In the genomic region with DNA sequence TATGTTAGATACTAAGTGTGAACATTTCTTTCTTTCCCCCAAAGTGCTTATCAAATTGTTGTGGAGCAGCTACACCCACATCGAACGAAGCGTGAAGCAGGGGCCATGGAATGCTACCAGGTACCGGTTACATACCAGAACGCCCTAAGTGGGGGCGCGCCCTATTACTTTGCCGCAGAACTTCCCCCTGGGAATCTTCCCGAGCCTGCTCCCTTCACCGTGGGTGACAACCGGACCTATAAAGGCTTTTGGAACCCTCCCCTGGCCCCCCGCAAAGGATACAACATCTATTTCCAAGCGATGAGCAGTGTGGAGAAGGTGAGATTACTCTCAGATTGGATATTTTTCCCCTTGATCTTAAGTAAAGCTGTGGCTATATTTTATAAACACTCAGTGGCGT, we compare ENCODE assay signal across 10 mouse cellular contexts.
A peak's percentile ranks its signal among the peaks of the same experiment; 100 is the strongest.
DNase-seq lines count a peak whose midpoint lies in the region; ATAC-seq and TF ChIP-seq lines count a peak whose summit lies in the region.
"Had no signal": no experiment of that assay in that cellular context is flagged by ENCODE, and none has a peak within 500 bp of the region (broad histone marks: within the 10 kb centered on the region; RNA-seq: fewer than 3 reads in every experiment).

No protein-coding gene starts in this region.

- peaks cover 12% of the 10 kb centered on the region for H3K4me1 ChIP-seq in limb, embryonic 12.5 days (replicated peaks)
- peaks cover 11% of the 10 kb centered on the region for H3K4me1 ChIP-seq in limb, embryonic 10.5 days
- H3K4me1 ChIP-seq in cortical plate, adult 2 months (ENCODE audit: control insufficient read depth, insufficient read depth, low read length) = no peaks in the 10 kb centered on the region
- H3K4me1 ChIP-seq in hindbrain, embryonic 11.5 days (replicated peaks; ENCODE audit: control insufficient read depth, insufficient read depth, low read length) = 0 out of 2 replicates have a peak, but pooled peaks cover 2% of the 10 kb centered on the region
- peaks cover 12% of the 10 kb centered on the region for H3K4me1 ChIP-seq in midbrain, embryonic 14.5 days (ENCODE audit: control insufficient read depth, insufficient read depth, low read length)

- no peak overlapping the region for H3K4me3 ChIP-seq in limb, embryonic 12.5 days (replicated peaks)
- no peak overlapping the region for H3K4me3 ChIP-seq in limb, embryonic 10.5 days
- no peak overlapping the region for H3K4me3 ChIP-seq in cortical plate, adult 2 months (ENCODE audit: insufficient read depth, low read length)
- no peak overlapping the region for H3K4me3 ChIP-seq in hindbrain, embryonic 11.5 days (ENCODE audit: low read depth, low read length)
- peak overlapping the region; percentile 21; the same call in 1 of the 2 replicates for H3K4me3 ChIP-seq in midbrain, embryonic 14.5 days (replicated peaks; ENCODE audit: low read depth, low read length)
- H3K4me3 ChIP-seq in gastrocnemius, adult 2 months = no peak overlapping the region

- ATAC-seq in limb, embryonic 12.5 days (ENCODE audit: insufficient number of reproducible peaks, insufficient read depth, low FRiP score, low TSS enrichment, low read depth) = no peak
- ATAC-seq in hindbrain, embryonic 11.5 days (ENCODE audit: low FRiP score) = peak; percentile 23; the same call in 1 of the 2 replicates
- ATAC-seq in midbrain, embryonic 14.5 days (ENCODE audit: low FRiP score, low TSS enrichment) = peak; percentile 31; the same call in 1 of the 2 replicates
- ATAC-seq in monocyte, adult 5-6 weeks (replicated peaks; ENCODE audit: insufficient number of reproducible peaks, low FRiP score, low TSS enrichment, poor library complexity, severe bottlenecking) = no peak

- peak overlapping the region; percentile 53; the same call in 1 of the 2 replicates for H3K27ac ChIP-seq in limb, embryonic 12.5 days
- no peak overlapping the region for H3K27ac ChIP-seq in limb, embryonic 10.5 days
- H3K27ac ChIP-seq in cortical plate, adult 2 months (ENCODE audit: insufficient read depth, low read length) = 0 out of 2 replicates have a peak overlapping the region, but pooled peaks have one; percentile 19
- peak overlapping the region; percentile 24; the same call in 1 of the 2 replicates for H3K27ac ChIP-seq in hindbrain, embryonic 11.5 days (ENCODE audit: low read depth, low read length)
- peak overlapping the region; percentile 52 for H3K27ac ChIP-seq in midbrain, embryonic 14.5 days (replicated peaks; ENCODE audit: low read depth, low read length)
- H3K27ac ChIP-seq in gastrocnemius, adult 2 months = no peak overlapping the region
- H3K27ac ChIP-seq: macrophage had no signal

- peaks cover 5% of the 10 kb centered on the region; the same call in 1 of the 2 replicates for H3K36me3 ChIP-seq in limb, embryonic 12.5 days
- no peaks in the 10 kb centered on the region for H3K36me3 ChIP-seq in limb, embryonic 10.5 days
- H3K36me3 ChIP-seq in hindbrain, embryonic 11.5 days (ENCODE audit: control insufficient read depth, insufficient read depth, low read length) = no peaks in the 10 kb centered on the region
- no peaks in the 10 kb centered on the region for H3K36me3 ChIP-seq in midbrain, embryonic 14.5 days (ENCODE audit: control insufficient read depth, insufficient read depth, low read length)

- H3K9ac ChIP-seq in limb, embryonic 12.5 days (replicated peaks) = 0 out of 2 replicates have a peak overlapping the region, but pooled peaks have one; percentile 34
- H3K9ac ChIP-seq in hindbrain, embryonic 11.5 days (ENCODE audit: low read depth, low read length) = no peak overlapping the region
- H3K9ac ChIP-seq in midbrain, embryonic 14.5 days (replicated peaks; ENCODE audit: low read length) = peak overlapping the region; percentile 45

- 56% methylated on average over 14 of the region's 14 CpGs for WGBS in limb, embryonic 12.5 days
- 62% methylated on average over 14 of the region's 14 CpGs for WGBS in limb, embryonic 10.5 days
- 24% methylated on average over 14 of the region's 14 CpGs for WGBS in hindbrain, embryonic 11.5 days
- WGBS in midbrain, embryonic 14.5 days = 9% methylated on average over 14 of the region's 14 CpGs

- intact Hi-C loops in gastrocnemius, adult 2 months (cut with DNase I) = no loop called here

- TF ChIP-seq POLR2A in cortical plate, adult 2 months (IDR thresholded peaks at IDR 0.05; ENCODE audit: extremely low read depth, insufficient read depth, low read length) = no peak

- TF ChIP-seq CTCF in cortical plate, adult 2 months (IDR thresholded peaks at IDR 0.05; ENCODE audit: extremely low read depth, insufficient read depth, low read length) = no peak
- no peak for TF ChIP-seq CTCF in gastrocnemius, adult 2 months (IDR thresholded peaks at IDR 0.05)

- DNase-seq in limb, embryonic 10.5 days (ENCODE audit: low spot score) = no peak
- DNase-seq in hindbrain, embryonic 11.5 days (ENCODE audit: low spot score) = peak; percentile 18
- peak; percentile 51 for DNase-seq in midbrain, embryonic 14.5 days
- no peak for DNase-seq in gastrocnemius, adult 2 months
- no peak for DNase-seq in spleen, adult 12 weeks (ENCODE audit: low spot score)
- DNase-seq: adrenal gland, adult 8-10 months had no signal

- H3K27me3 ChIP-seq in limb, embryonic 12.5 days = no peaks in the 10 kb centered on the region
- no peaks in the 10 kb centered on the region for H3K27me3 ChIP-seq in limb, embryonic 10.5 days (ENCODE audit: low read depth, poor library complexity, severe bottlenecking)
- H3K27me3 ChIP-seq in hindbrain, embryonic 11.5 days (ENCODE audit: control insufficient read depth, insufficient read depth, low read length) = no peaks in the 10 kb centered on the region
- H3K27me3 ChIP-seq in midbrain, embryonic 14.5 days (ENCODE audit: control insufficient read depth, insufficient read depth, low read length) = no peaks in the 10 kb centered on the region

- peak overlapping the region; percentile 26; the same call in 1 of the 2 replicates for H3K4me2 ChIP-seq in limb, embryonic 12.5 days
- H3K4me2 ChIP-seq in hindbrain, embryonic 11.5 days (replicated peaks; ENCODE audit: low read depth, low read length) = peak overlapping the region; percentile 32
- H3K4me2 ChIP-seq in midbrain, embryonic 14.5 days (ENCODE audit: low read length) = peak overlapping the region; percentile 50

- no peaks in the 10 kb centered on the region for H3K9me3 ChIP-seq in limb, embryonic 12.5 days
- no peaks in the 10 kb centered on the region for H3K9me3 ChIP-seq in limb, embryonic 10.5 days (replicated peaks)
- no peaks in the 10 kb centered on the region for H3K9me3 ChIP-seq in hindbrain, embryonic 11.5 days (ENCODE audit: control insufficient read depth, low read length)
- no peaks in the 10 kb centered on the region for H3K9me3 ChIP-seq in midbrain, embryonic 14.5 days (ENCODE audit: control insufficient read depth, low read length)

Comparison
In these comparisons a context has a peak if more than half of its experiments do, and no peak if none do; other contexts are left out.
1. H3K27ac ChIP-seq: peak in limb, embryonic 12.5 days (single experiment), cortical plate, adult 2 months (single experiment), hindbrain, embryonic 11.5 days (single experiment) and midbrain, embryonic 14.5 days (single experiment); none in limb, embryonic 10.5 days (single experiment) and gastrocnemius, adult 2 months (single experiment).
2. ATAC-seq: peak in hindbrain, embryonic 11.5 days (single experiment) and midbrain, embryonic 14.5 days (single experiment); none in limb, embryonic 12.5 days (single experiment) and monocyte, adult 5-6 weeks (single experiment).
3. DNase-seq: peak in hindbrain, embryonic 11.5 days (single experiment) and midbrain, embryonic 14.5 days (single experiment); none in limb, embryonic 10.5 days (single experiment), gastrocnemius, adult 2 months (single experiment) and spleen, adult 12 weeks (single experiment).
4. Peak in every context shown above with its lines, with median percentiles within 50 percentile points of each other: H3K4me2 ChIP-seq.